Mouse (Mus musculus): ENCODE results near the gene Coro1b. TPM values are rescaled to one million over a fixed set of nuclear protein-coding genes. Genes with fewer than 3 reads are reported as not detected.
A peak's percentile ranks its signal among the peaks of the same experiment; 100 is the strongest.

The Coro1b gene
- total and polyA plus RNA-seq, 3 experiments, result 179 to 265 (median 194) TPM

DNA sequence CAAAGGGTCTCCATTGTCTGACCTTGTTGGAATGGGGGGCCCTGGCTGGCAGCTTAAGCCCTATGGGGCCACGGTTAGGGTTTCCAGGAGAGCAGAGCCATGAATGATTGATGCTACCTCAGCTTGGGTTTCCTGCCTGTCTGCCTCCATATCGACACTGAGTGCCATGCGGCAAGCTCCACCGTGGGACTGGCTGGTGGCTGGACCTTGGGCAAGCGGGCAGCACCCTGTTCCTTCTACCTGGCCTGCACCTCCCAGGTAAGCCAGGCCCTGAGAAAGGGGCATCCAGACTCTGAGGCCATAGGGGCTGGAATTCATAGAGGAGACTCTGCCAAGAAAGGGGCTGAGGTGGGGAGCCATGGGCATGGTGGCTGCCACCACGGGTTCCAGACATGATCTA is 8.3 kb upstream of the Coro1b start:
- Histone ChIP-seq H3K79me2 (replicated peaks; ENCODE audit: control insufficient read depth, extremely low read depth, insufficient read depth, poor library complexity, severe bottlenecking) (no peaks in the 10 kb centered on the region), H3K27ac (ENCODE audit: insufficient read depth, low read depth) (no peak overlapping the region), H3K9me3 (replicated peaks; ENCODE audit: low read length) (no peaks in the 10 kb centered on the region), H3K4me2 (ENCODE audit: insufficient read depth, low read depth, poor library complexity, severe bottlenecking) (no peak overlapping the region), H3K4me1 (ENCODE audit: control insufficient read depth in 1 of 2, insufficient read depth in 2 of 2) (peaks cover 49 to 91% of the 10 kb centered on the region in 2 experiments), H3K4me3 (replicated peaks in 1 of 3; ENCODE audit: low read depth in 2 of 3, low read length in 2 of 3, poor library complexity in 1 of 3) (no peak overlapping the region), H3K27me3 (replicated peaks) (no peaks in the 10 kb centered on the region), H3K9ac (ENCODE audit: insufficient read depth, low read depth) (no peak overlapping the region), H3K36me3 (replicated peaks in 1 of 2; ENCODE audit: control insufficient read depth in 1 of 2, insufficient read depth in 1 of 2, low read length in 1 of 2) (peaks cover 0 to 49% of the 10 kb centered on the region in 2 experiments)
- in situ Hi-C loops (cut with MboI; ENCODE audit: low pct_ligation_motif_present, low pct_unique_long_range_greater_than_20kb, low sequenced_read_pairs) (no loop called here), dilution Hi-C loops (cut with MboI; ENCODE audit: extremely low pct_ligation_motif_present, extremely low pct_unique_long_range_greater_than_20kb, low sequenced_read_pairs) (no loop called here)
- TF ChIP-seq NELFE (IDR thresholded peaks at IDR 0.05; ENCODE audit: low read depth, low read length), result no peak
- no peak for TF ChIP-seq ELF1 (IDR thresholded peaks at IDR 0.05; ENCODE audit: low read depth, low read length)
- no peak for DNase-seq (ENCODE audit: extremely low read depth)

DNA sequence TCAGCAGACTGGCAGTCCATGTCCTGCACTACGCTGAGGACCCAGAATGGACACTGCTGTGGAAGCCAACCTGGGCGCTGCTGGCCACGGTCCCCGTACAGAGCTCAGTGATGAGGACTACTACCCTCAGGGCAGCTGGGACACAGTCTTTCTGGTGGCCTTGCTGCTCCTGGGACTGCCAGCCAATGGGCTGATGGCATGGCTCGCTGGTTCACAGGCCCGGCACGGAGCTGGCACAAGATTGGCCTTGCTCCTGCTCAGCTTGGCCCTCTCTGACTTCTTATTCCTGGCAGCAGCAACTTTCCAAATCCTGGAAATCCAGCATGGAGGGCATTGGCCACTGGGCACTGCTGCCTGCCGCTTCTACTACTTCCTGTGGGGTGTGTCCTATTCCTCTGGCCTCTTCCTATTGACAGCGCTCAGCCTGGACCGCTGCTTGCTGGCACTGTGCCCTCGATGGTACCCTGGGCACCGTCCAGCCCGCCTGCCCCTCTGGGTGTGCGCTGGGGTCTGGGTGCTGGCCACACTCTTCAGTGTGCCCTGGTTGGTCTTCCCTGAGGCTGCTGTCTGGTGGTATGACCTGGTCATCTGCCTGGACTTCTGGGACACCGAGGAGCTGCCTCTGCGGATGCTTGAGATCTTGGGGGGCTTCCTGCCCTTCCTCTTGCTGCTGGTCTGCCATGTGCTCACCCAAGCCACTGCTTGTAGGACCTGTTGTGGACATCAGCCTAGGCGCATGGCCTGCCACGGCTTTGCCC is 5.8 kb upstream of the Coro1b start:
- Histone ChIP-seq H3K4me2 (ENCODE audit: insufficient read depth, low read depth, poor library complexity, severe bottlenecking) (no peak overlapping the region), H3K79me2 (replicated peaks; ENCODE audit: control insufficient read depth, extremely low read depth, insufficient read depth, poor library complexity, severe bottlenecking) (no peaks in the 10 kb centered on the region), H3K4me1 (ENCODE audit: control insufficient read depth in 1 of 2, insufficient read depth in 2 of 2) (peaks cover 46 to 93% of the 10 kb centered on the region in 2 experiments), H3K27me3 (replicated peaks) (no peaks in the 10 kb centered on the region), H3K9ac (ENCODE audit: insufficient read depth, low read depth) (no peak overlapping the region), H3K27ac (ENCODE audit: insufficient read depth, low read depth) (no peak overlapping the region), H3K36me3 (replicated peaks in 1 of 2; ENCODE audit: control insufficient read depth in 1 of 2, insufficient read depth in 1 of 2, low read length in 1 of 2) (peaks cover 0 to 39% of the 10 kb centered on the region in 2 experiments), H3K4me3 (replicated peaks in 1 of 3; ENCODE audit: low read depth in 2 of 3, low read length in 2 of 3, poor library complexity in 1 of 3) (peak overlapping the region in 1 of 3 experiments; percentile 57), H3K9me3 (replicated peaks; ENCODE audit: low read length) (peaks cover 5% of the 10 kb centered on the region)
- in situ Hi-C loops (cut with MboI; ENCODE audit: low pct_ligation_motif_present, low pct_unique_long_range_greater_than_20kb, low sequenced_read_pairs), result no loop called here
- TF ChIP-seq ZC3H11A (IDR thresholded peaks at IDR 0.05; ENCODE audit: low read depth, low read length), result no peak
- TF ChIP-seq NELFE (IDR thresholded peaks at IDR 0.05; ENCODE audit: low read depth, low read length), result no peak
- TF ChIP-seq JUND (conservative IDR thresholded peaks at IDR 0.05; ENCODE audit: low read depth, low read length), result no peak
- no peak for TF ChIP-seq MAZ (IDR thresholded peaks at IDR 0.05; ENCODE audit: low read depth, low read length)
- TF ChIP-seq MXI1 (IDR thresholded peaks at IDR 0.05; ENCODE audit: low read depth, low read length), result no peak
- no peak for TF ChIP-seq JUN (IDR thresholded peaks at IDR 0.05; ENCODE audit: insufficient read depth, low read depth, low read length)
- TF ChIP-seq ZMIZ1 (IDR thresholded peaks at IDR 0.05; ENCODE audit: low read depth, low read length), result no peak
- DNase-seq (ENCODE audit: extremely low read depth), result no peak
- dilution Hi-C loops (cut with MboI; ENCODE audit: extremely low pct_ligation_motif_present, extremely low pct_unique_long_range_greater_than_20kb, low sequenced_read_pairs), result no loop called here

DNA sequence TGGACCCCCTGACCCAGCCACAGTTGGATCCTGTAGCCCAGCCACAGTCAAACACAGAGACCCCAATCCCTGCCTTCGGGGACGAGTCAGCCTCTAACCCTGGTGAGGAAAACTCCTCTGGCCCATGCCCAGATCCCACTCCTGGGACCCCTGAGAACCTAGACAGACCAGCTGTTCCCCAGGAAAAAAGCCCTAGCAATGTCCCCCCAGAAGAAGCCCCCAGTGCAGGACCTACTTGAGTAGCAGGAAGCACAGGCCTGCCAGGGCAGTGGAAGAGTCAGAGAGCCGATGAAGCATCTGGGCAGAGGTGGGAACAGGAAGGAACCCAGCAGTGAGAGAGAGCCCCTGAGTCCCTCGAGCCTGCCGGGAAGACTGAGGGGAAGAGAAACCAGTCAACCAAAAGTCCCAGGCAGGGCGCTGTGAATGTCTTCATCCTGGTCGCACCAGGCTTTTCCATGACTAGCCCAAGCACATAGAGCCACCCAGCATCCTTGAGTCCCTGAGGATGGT is 4.6 kb upstream of the Coro1b start, which contains the start of gene Cabp4:
Cabp4 (minus strand) TSS at position 275 of the 510 bp plus-strand sequence.
- H3K27ac ChIP-seq (ENCODE audit: insufficient read depth, low read depth), result peak within 1 kb of the TSS; percentile 90
- peak within 1 kb of the TSS; percentile 5; the same call in 1 of the 2 replicates for H3K4me2 ChIP-seq (ENCODE audit: insufficient read depth, low read depth, poor library complexity, severe bottlenecking)
- H3K4me3 ChIP-seq (replicated peaks in 1 of 3; ENCODE audit: low read depth in 2 of 3, low read length in 2 of 3, poor library complexity in 1 of 3), result peak within 1 kb of the TSS in 2 of 3 experiments; percentile 9 to 57
- H3K9me3 ChIP-seq (replicated peaks; ENCODE audit: low read length), result peaks cover 5% of the 10 kb centered on the region
- in situ Hi-C loops (cut with MboI; ENCODE audit: low pct_ligation_motif_present, low pct_unique_long_range_greater_than_20kb, low sequenced_read_pairs), result no loop called here
- H3K36me3 ChIP-seq (replicated peaks in 1 of 2; ENCODE audit: control insufficient read depth in 1 of 2, insufficient read depth in 1 of 2, low read length in 1 of 2), result peaks cover 0 to 34% of the 10 kb centered on the region in 2 experiments
- peaks cover 6% of the 10 kb centered on the region for H3K79me2 ChIP-seq (replicated peaks; ENCODE audit: control insufficient read depth, extremely low read depth, insufficient read depth, poor library complexity, severe bottlenecking)
- H3K4me1 ChIP-seq (ENCODE audit: control insufficient read depth in 1 of 2, insufficient read depth in 2 of 2), result peaks cover 41 to 88% of the 10 kb centered on the region in 2 experiments
- dilution Hi-C loops (cut with MboI; ENCODE audit: extremely low pct_ligation_motif_present, extremely low pct_unique_long_range_greater_than_20kb, low sequenced_read_pairs), result no loop called here
- no peaks in the 10 kb centered on the region for H3K27me3 ChIP-seq (replicated peaks)
- H3K9ac ChIP-seq (ENCODE audit: insufficient read depth, low read depth), result peak within 1 kb of the TSS; percentile 47
- DNase-seq (ENCODE audit: extremely low read depth), result peak; percentile 29
- TF ChIP-seq USF2 (conservative IDR thresholded peaks at IDR 0.05; ENCODE audit: low read depth, low read length) (no peak), BHLHE40 (IDR thresholded peaks at IDR 0.05; ENCODE audit: low read depth, low read length) (no peak), JUN (IDR thresholded peaks at IDR 0.05; ENCODE audit: insufficient read depth, low read depth, low read length) (no peak), JUND (conservative IDR thresholded peaks at IDR 0.05; ENCODE audit: low read depth, low read length) (no peak), ELF1 (IDR thresholded peaks at IDR 0.05; ENCODE audit: low read depth, low read length) (0 out of 2 replicates have a peak, but pooled peaks have one; percentile 26), GABPA (IDR thresholded peaks at IDR 0.05; ENCODE audit: insufficient replicate concordance, low read depth, low read length) (no peak), RCOR1 (conservative IDR thresholded peaks at IDR 0.05; ENCODE audit: low read depth, low read length) (no peak), ZKSCAN1 (IDR thresholded peaks at IDR 0.05; ENCODE audit: borderline replicate concordance, low read depth, low read length) (no peak), MYC (IDR thresholded peaks at IDR 0.05; ENCODE audit: low read depth, low read length) (no peak), SMC3 (IDR thresholded peaks at IDR 0.05; ENCODE audit: low read depth, low read length) (no peak), CTCF (conservative IDR thresholded peaks at IDR 0.05 in 1 of 2, IDR thresholded peaks at IDR 0.05 in 1 of 2; ENCODE audit: low read depth in 2 of 2, low read length in 2 of 2) (no peak), USF1 (IDR thresholded peaks at IDR 0.05; ENCODE audit: low read depth, low read length) (no peak), NRF1 (IDR thresholded peaks at IDR 0.05; ENCODE audit: low read depth, low read length) (0 out of 2 replicates have a peak, but pooled peaks have one; percentile 1), RAD21 (IDR thresholded peaks at IDR 0.05; ENCODE audit: low read depth, low read length) (no peak), PAX5 (IDR thresholded peaks at IDR 0.05; ENCODE audit: low read length) (no peak), KAT2A (IDR thresholded peaks at IDR 0.05; ENCODE audit: insufficient replicate concordance, low read length) (no peak), TCF12 (IDR thresholded peaks at IDR 0.05; ENCODE audit: low read depth, low read length) (no peak), TBP (conservative IDR thresholded peaks at IDR 0.05; ENCODE audit: low read depth, low read length) (no peak)
